Mouse (Mus musculus) bone marrow macrophage, adult 2 months (primary cell): ENCODE results near the gene Armc9. TPM values are rescaled to one million over a fixed set of nuclear protein-coding genes. Genes with fewer than 3 reads are reported as not detected.

Experiments used
- H3K27ac ChIP-seq: 2 replicates; pipeline ENCODE4 v1.5.1; 2012; ENCODE audit warnings: low read depth, low read length; ENCODE audit not compliant: insufficient read depth
- H3K4me1 ChIP-seq: 2 replicates; pipeline ENCODE4 v1.6.1; 2012; ENCODE audit warnings: low read length; ENCODE audit not compliant: control insufficient read depth, insufficient read depth
- H3K4me3 ChIP-seq: 2 replicates; pipeline ENCODE4 v1.5.1; 2012; ENCODE audit warnings: mild to moderate bottlenecking, low read length, moderate library complexity; ENCODE audit not compliant: insufficient read depth
- CTCF ChIP-seq: IDR thresholded peaks from 2 replicates; pipeline ENCODE4 v1.5.1; 2012; ENCODE audit warnings: low read depth, mild to moderate bottlenecking, low read length, moderate library complexity
- POLR2A ChIP-seq: IDR thresholded peaks from 2 replicates; pipeline ENCODE4 v1.6.1; 2012; ENCODE audit warnings: mild to moderate bottlenecking, low read depth, low read length, borderline replicate concordance
- polyA plus RNA-seq: library from polyadenylated mRNA; stranded (reverse); fragments of >200 nt; gene quantifications from 2 replicates; pipeline ENCODE4 v1.2.4, GENCODE M21; 2012; ENCODE audit not compliant: missing spikeins, insufficient read depth, insufficient read length

The Armc9 gene
- polyA plus RNA-seq: 3.1 and 4.8 TPM in 2 replicates

GRCm38 (mm10) chr1:86154133-86154823 is at the start of gene Armc9:
TSS of gene Armc9 (plus strand) at chr1:86154780.
- Histone ChIP-seq H3K4me3 (peak within 1 kb of the TSS; percentile 79), H3K4me1 (peaks cover 9% of the 10 kb centered on the region), H3K27ac (peak within 1 kb of the TSS; percentile 76)
- TF ChIP-seq CTCF (no peak), POLR2A (no peak)

GRCm38 (mm10) chr1:86105054-86105453 is 49.5 kb upstream of the Armc9 start:
- no peak overlapping the region for H3K27ac ChIP-seq
- no peak overlapping the region for H3K4me3 ChIP-seq
- TF ChIP-seq CTCF (no peak), POLR2A (no peak)
- H3K4me1 ChIP-seq: no peaks in the 10 kb centered on the region

GRCm38 (mm10) chr1:86111779-86112178 is 42.8 kb upstream of the Armc9 start, which contains the start of gene Htr2b:
TSS of gene Htr2b (minus strand) at chr1:86111970.
- Histone ChIP-seq H3K4me3 (no peak within 1 kb of the TSS), H3K4me1 (peaks cover 28% of the 10 kb centered on the region), H3K27ac (peak within 1 kb of the TSS; percentile 12; the same call in 1 of the 2 replicates)
- TF ChIP-seq CTCF (no peak), POLR2A (no peak)

GRCm38 (mm10) chr1:86114141-86114540 is 40.4 kb upstream of the Armc9 start:
- no peak for TF ChIP-seq CTCF
- TF ChIP-seq POLR2A: no peak
- Histone ChIP-seq H3K4me1 (peaks cover 29% of the 10 kb centered on the region), H3K4me3 (no peak overlapping the region), H3K27ac (no peak overlapping the region)

- H3K4me3 ChIP-seq: no peak overlapping the region
- peaks cover 34% of the 10 kb centered on the region for H3K4me1 ChIP-seq
- TF ChIP-seq CTCF (no peak), POLR2A (no peak)
- H3K27ac ChIP-seq: peak overlapping the region; percentile 98
Measured at GRCm38 (mm10) chr1:86119549-86119948, 35.0 kb upstream of the Armc9 start.

GRCm38 (mm10) chr1:86126036-86126435 is 28.5 kb upstream of the Armc9 start:
- H3K4me1 ChIP-seq: peaks cover 22% of the 10 kb centered on the region
- no peak overlapping the region for H3K4me3 ChIP-seq
- TF ChIP-seq POLR2A (no peak), CTCF (no peak)
- H3K27ac ChIP-seq: peak overlapping the region; percentile 92

- Histone ChIP-seq H3K27ac (no peak within 1 kb of the TSS), H3K4me1 (no peaks in the 10 kb centered on the region), H3K4me3 (no peak within 1 kb of the TSS)
- no peak for TF ChIP-seq CTCF
- TF ChIP-seq POLR2A: no peak
Measured at GRCm38 (mm10) chr1:86133337-86133736, 21.2 kb upstream of the Armc9 start, which contains the start of gene Gm21972. TSS of gene Gm21972 (plus strand) at chr1:86133637.

GRCm38 (mm10) chr1:86135315-86135714 is 19.3 kb upstream of the Armc9 start:
- no peak for TF ChIP-seq POLR2A
- TF ChIP-seq CTCF: no peak
- no peaks in the 10 kb centered on the region for H3K4me1 ChIP-seq
- H3K27ac ChIP-seq: no peak overlapping the region
- H3K4me3 ChIP-seq: no peak overlapping the region

- Histone ChIP-seq H3K27ac (no peak overlapping the region), H3K4me3 (no peak overlapping the region), H3K4me1 (peaks cover 22% of the 10 kb centered on the region)
- TF ChIP-seq POLR2A (no peak), CTCF (no peak)
Measured at GRCm38 (mm10) chr1:86141081-86141480, 13.5 kb upstream of the Armc9 start.

- TF ChIP-seq CTCF (no peak), POLR2A (no peak)
- no peak overlapping the region for H3K4me3 ChIP-seq
Measured at GRCm38 (mm10) chr1:86143165-86143564, 11.4 kb upstream of the Armc9 start.

More at GRCm38 (mm10) chr1:86143165-86143564, 11.4 kb upstream of the Armc9 start:
- peaks cover 33% of the 10 kb centered on the region for H3K4me1 ChIP-seq
- no peak overlapping the region for H3K27ac ChIP-seq
